8 mouse cellular contexts compared by ENCODE assay signal in genomic region chr12:57538588-57539550, GRCm38 (mm10). TPM values are rescaled to one million over a fixed set of nuclear protein-coding genes. Genes with fewer than 3 reads are reported as not detected.
DNase-seq lines count a peak whose midpoint lies in the region; ATAC-seq lines count a peak whose summit lies in the region.

No protein-coding gene starts in this region.

- H3K27me3 ChIP-seq in forebrain, embryonic 14.5 days (replicated peaks; ENCODE audit: control insufficient read depth, insufficient read depth, low read length): peaks cover 86% of the 10 kb centered on the region
- peaks cover 90% of the 10 kb centered on the region for H3K27me3 ChIP-seq in kidney, embryonic 14.5 days (ENCODE audit: control insufficient read depth, insufficient read depth, low read length)

- H3K4me1 ChIP-seq in forebrain, embryonic 14.5 days (ENCODE audit: control insufficient read depth, insufficient read depth, low read length): peaks cover 8% of the 10 kb centered on the region
- H3K4me1 ChIP-seq in kidney, embryonic 14.5 days (ENCODE audit: control insufficient read depth, insufficient read depth, low read length): no peaks in the 10 kb centered on the region; the same call in 1 of the 2 replicates

- peak overlapping the region; percentile 35; the same call in 1 of the 2 replicates for H3K9ac ChIP-seq in forebrain, embryonic 14.5 days (ENCODE audit: low read length)
- 0 out of 2 replicates have a peak overlapping the region, but pooled peaks have one; percentile 18 for H3K9ac ChIP-seq in kidney, embryonic 14.5 days (ENCODE audit: low read depth, low read length)

- ATAC-seq in forebrain, embryonic 14.5 days: peak; percentile 27; the same call in 1 of the 2 replicates
- no peak for ATAC-seq in kidney, embryonic 14.5 days (ENCODE audit: low FRiP score, low TSS enrichment)

- peak overlapping the region; percentile 24 for H3K4me3 ChIP-seq in forebrain, embryonic 14.5 days (ENCODE audit: low read depth, low read length)
- H3K4me3 ChIP-seq in kidney, embryonic 14.5 days (ENCODE audit: low read length): peak overlapping the region; percentile 29

- H3K4me2 ChIP-seq in forebrain, embryonic 14.5 days (ENCODE audit: low read length): peak overlapping the region; percentile 42
- H3K4me2 ChIP-seq in kidney, embryonic 14.5 days (replicated peaks; ENCODE audit: low read depth, low read length): peak overlapping the region; percentile 38

- under 1% methylated on average over 63 of the region's 63 CpGs for WGBS in forebrain, embryonic 14.5 days
- 1% methylated on average over 63 of the region's 63 CpGs for WGBS in kidney, embryonic 14.5 days

- DNase-seq in ovary, postnatal 36 days (ENCODE audit: low spot score): peak; percentile 38
- DNase-seq in ovary, postnatal 10 days (ENCODE audit: low spot score): no peak
- peak; percentile 47 for DNase-seq in forebrain, embryonic 14.5 days (ENCODE audit: low spot score)
- peak; percentile 66 for DNase-seq in mesoderm, embryonic 11.5 days (ENCODE audit: low read depth, low spot score)
- DNase-seq in thymus, postnatal 10 days (ENCODE audit: low spot score in 2 of 2): no peak
- no peak for DNase-seq in layer of hippocampus, adult 11-12 months (ENCODE audit: low spot score)
- DNase-seq in gastrocnemius, postnatal 25 days: no peak

- H3K27ac ChIP-seq in forebrain, embryonic 14.5 days (ENCODE audit: low read depth, low read length): no peak overlapping the region
- no peak overlapping the region for H3K27ac ChIP-seq in kidney, embryonic 14.5 days (ENCODE audit: low read depth, low read length)

- no peaks in the 10 kb centered on the region for H3K36me3 ChIP-seq in forebrain, embryonic 14.5 days (ENCODE audit: control insufficient read depth, insufficient read depth, low read length)
- H3K36me3 ChIP-seq in kidney, embryonic 14.5 days (ENCODE audit: control insufficient read depth, insufficient read depth, low read length): no peaks in the 10 kb centered on the region

- H3K9me3 ChIP-seq in forebrain, embryonic 14.5 days (replicated peaks; ENCODE audit: control insufficient read depth, low read length): no peaks in the 10 kb centered on the region
- H3K9me3 ChIP-seq in kidney, embryonic 14.5 days (ENCODE audit: control insufficient read depth, low read length): no peaks in the 10 kb centered on the region

RNA-seq across cellular contexts. Expression of gene Foxa1, which starts 7.8 kb away (rescaled TPM):
- polyA plus RNA-seq in forebrain, embryonic 14.5 days (2014; fragmentation: Nextera tagmentation; extraction: Ambion mirVana): 0.63 and 0.75 TPM in 2 replicates
- polyA plus RNA-seq in kidney, embryonic 14.5 days (2014; fragmentation: Nextera tagmentation; extraction: Ambion mirVana): 1.5 and 1.6 TPM in 2 replicates
- not detected for total RNA-seq in gastrocnemius, postnatal 25 days (2021)

RNA-seq across cellular contexts. Expression of gene Ttc6, which starts 25.0 kb away (rescaled TPM):
- 0.24 and 0.61 TPM in 2 replicates for polyA plus RNA-seq in forebrain, embryonic 14.5 days (2014; fragmentation: Nextera tagmentation; extraction: Ambion mirVana)
- 0.22 and 0.47 TPM in 2 replicates for polyA plus RNA-seq in kidney, embryonic 14.5 days (2014; fragmentation: Nextera tagmentation; extraction: Ambion mirVana)
- not detected for total RNA-seq in gastrocnemius, postnatal 25 days (2021)

Comparison
In these comparisons a context has a peak if more than half of its experiments do, and no peak if none do; other contexts are left out.
1. DNase-seq: peak in ovary, postnatal 36 days (single experiment), forebrain, embryonic 14.5 days (single experiment) and mesoderm, embryonic 11.5 days (single experiment); none in ovary, postnatal 10 days (single experiment), thymus, postnatal 10 days (0 of 2), layer of hippocampus, adult 11-12 months (single experiment) and gastrocnemius, postnatal 25 days (single experiment).